Mouse (Mus musculus) liver, embryonic 14.5 days (tissue): ENCODE data around the gene Ccdc30. TPM values are rescaled to one million over a fixed set of nuclear protein-coding genes. Genes with fewer than 3 reads are reported as not detected.

Experiments used
- ATAC-seq: fragments of 200-750 bp; cut with Nextera tagmentation; 2 replicates; pipeline ENCODE4 v1.8.0; 2017; ENCODE audit warnings: moderate number of reproducible peaks, mild to moderate bottlenecking, moderate library complexity; ENCODE audit not compliant: insufficient read depth
- DNase-seq, 3 experiments: peaks; one replicate each; pipeline ENCODE4 v3.0.0-alpha.2; 2012 to 2013; ENCODE audit warnings: low read depth in 3 of 3, low spot score in 3 of 3
- H3K27ac ChIP-seq: fragments of 300-500 bp; sonication (generic); 2 replicates; pipeline ENCODE4 v1.5.1; 2014; ENCODE audit warnings: moderate library complexity, mild to moderate bottlenecking, control low read depth, inconsistent platforms
- H3K27me3 ChIP-seq: fragments of 300-500 bp; sonication (generic); 2 replicates; pipeline ENCODE4 v1.6.1; 2014; ENCODE audit warnings: mild to moderate bottlenecking, low read length, moderate library complexity; ENCODE audit not compliant: control insufficient read depth, insufficient read depth
- H3K36me3 ChIP-seq: fragments of 300-500 bp; sonication (generic); replicated peaks from 2 replicates; pipeline ENCODE4 v1.6.1; 2014; ENCODE audit warnings: low read depth; ENCODE audit not compliant: control insufficient read depth, insufficient read depth
- H3K4me1 ChIP-seq, 2 experiments: fragments of 200-500 bp in 1 of 2; fragments of 300-500 bp in 1 of 2; sonication (generic) in 1 of 2; replicated peaks; 2 replicates each; pipeline ENCODE4 v1.6.1; 2012 to 2014; ENCODE audit warnings: antibody characterized with exemption in 1 of 2, inconsistent platforms in 1 of 2, low read length in 1 of 2; ENCODE audit not compliant: control insufficient read depth in 2 of 2, insufficient read depth in 2 of 2
- H3K4me2 ChIP-seq: fragments of 300-500 bp; sonication (generic); 2 replicates; pipeline ENCODE4 v1.6.1; 2014; ENCODE audit warnings: low read depth, mild to moderate bottlenecking, control low read depth, moderate library complexity
- H3K4me3 ChIP-seq, 2 experiments: fragments of 200-500 bp in 1 of 2; fragments of 300-500 bp in 1 of 2; sonication (generic) in 1 of 2; 2 replicates each; pipeline ENCODE4 v1.5.1; 2012 to 2014; ENCODE audit warnings: low read depth in 2 of 2, low read length in 2 of 2, mild to moderate bottlenecking in 2 of 2, control low read depth in 1 of 2, inconsistent platforms in 1 of 2, moderate library complexity in 1 of 2; ENCODE audit not compliant: insufficient read depth in 1 of 2
- H3K9ac ChIP-seq: fragments of 300-500 bp; sonication (generic); replicated peaks from 2 replicates; pipeline ENCODE4 v1.6.1; 2014; ENCODE audit warnings: mild to moderate bottlenecking, control low read depth, moderate library complexity
- H3K9me3 ChIP-seq: fragments of 300-500 bp; sonication (generic); 2 replicates; pipeline ENCODE4 v1.6.1; 2016; ENCODE audit warnings: low read length, mixed read lengths; ENCODE audit not compliant: control insufficient read depth
- CTCF ChIP-seq: IDR thresholded peaks from 2 replicates; pipeline ENCODE4 v1.5.1; 2016; ENCODE audit warnings: antibody characterized with exemption, low read depth, control low read depth
- EP300 ChIP-seq: IDR thresholded peaks from 2 replicates; pipeline ENCODE4 v1.6.1; 2016; ENCODE audit warnings: antibody characterized with exemption, low read depth
- WGBS: fragments of 180-500 bp; shearing (Covaris S2); extraction: QIAGEN DNeasy Blood & Tissue Kit; methylation state at CpG from one replicate; pipeline ENCODE4 v1.1.7; 2014; ENCODE audit not compliant: insufficient replicate concordance; 5-methylcytosine and 5-hydroxymethylcytosine counted together
- polyA plus RNA-seq, 2 experiments: library from polyadenylated mRNA; depleted of rRNA in 1 of 2; stranded (reverse) in 1 of 2; unstranded in 1 of 2; fragments of >200 nt; fragmentation: Nextera tagmentation in 1 of 2; extraction: Ambion mirVana in 1 of 2; gene quantifications; 2 replicates each; pipeline versions ENCODE4 v1.2.1 to v1.2.3; 2012 to 2014

Gene Ccdc30
- polyA plus RNA-seq, 2 experiments, result 0.41 to 1.2 TPM

- WGBS, result 58% methylated on average over 2 of the region's 2 CpGs
- no peak for ATAC-seq
Observed at GRCm38 (mm10) chr4:119275726-119276125, 139.6 kb downstream of the Ccdc30 start.

DNA sequence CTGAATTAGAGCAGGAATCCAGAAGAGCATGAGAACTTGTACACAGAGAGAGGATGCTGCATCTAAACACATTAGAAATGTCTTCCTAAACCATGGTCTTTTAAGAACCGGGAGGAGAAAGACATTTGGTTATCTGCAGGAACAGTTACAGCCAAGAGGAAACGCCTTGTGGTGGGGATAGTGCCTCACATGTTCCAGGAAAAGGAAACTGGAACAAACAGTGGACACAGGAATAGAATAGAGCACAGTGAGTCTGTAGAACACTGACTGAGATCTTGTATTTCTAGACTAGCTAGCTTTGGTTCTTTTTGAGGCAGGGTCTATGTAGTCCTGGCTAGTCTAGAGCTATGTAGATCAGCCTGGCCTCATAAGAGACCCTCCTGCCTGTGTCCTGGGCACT is 140.1 kb downstream of the Ccdc30 start:
- Histone ChIP-seq H3K9me3 (no peaks in the 10 kb centered on the region), H3K36me3 (peaks cover 64% of the 10 kb centered on the region), H3K27ac (peak overlapping the region; percentile 35), H3K4me2 (no peak overlapping the region), H3K4me3 (no peak overlapping the region), H3K4me1 (peaks cover 0 to 7% of the 10 kb centered on the region in 2 experiments; a peak in 2 of 4 replicates), H3K9ac (no peak overlapping the region), H3K27me3 (no peaks in the 10 kb centered on the region)
- TF ChIP-seq CTCF (no peak), EP300 (no peak)
- DNase-seq (no peak), ATAC-seq (no peak)
- 17% methylated on average over 2 of the region's 2 CpGs for WGBS

More at GRCm38 (mm10) chr4:119275726-119276125, 139.6 kb downstream of the Ccdc30 start:
- Histone ChIP-seq H3K9me3 (no peaks in the 10 kb centered on the region), H3K27ac (no peak overlapping the region), H3K9ac (no peak overlapping the region), H3K4me1 (peaks cover 0 to 6% of the 10 kb centered on the region in 2 experiments; a peak in 2 of 4 replicates), H3K27me3 (no peaks in the 10 kb centered on the region), H3K4me2 (no peak overlapping the region), H3K4me3 (no peak overlapping the region), H3K36me3 (peaks cover 65% of the 10 kb centered on the region)
- no peak for DNase-seq
- TF ChIP-seq EP300, result no peak
- no peak for TF ChIP-seq CTCF

DNA sequence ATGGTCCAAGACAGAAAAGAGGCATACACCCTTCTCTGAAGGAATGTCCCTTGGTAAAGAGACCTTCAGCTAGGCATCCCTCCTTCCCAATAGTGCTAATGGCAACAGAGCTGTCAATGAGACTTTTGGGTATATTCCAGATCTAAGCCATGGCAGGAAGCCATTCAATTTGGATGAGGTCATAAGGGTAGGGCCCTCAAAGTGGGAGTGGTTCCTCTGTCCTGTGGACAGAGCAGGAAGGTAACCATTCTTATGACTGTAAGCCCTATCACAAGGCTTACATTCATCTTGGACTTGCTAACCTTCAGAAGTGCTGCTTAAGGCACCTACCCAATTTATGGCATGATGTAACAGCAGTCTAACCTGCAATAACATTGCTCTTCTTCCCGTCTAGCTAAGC is 140.7 kb downstream of the Ccdc30 start:
- Histone ChIP-seq H3K4me2 (no peak overlapping the region), H3K27me3 (no peaks in the 10 kb centered on the region), H3K36me3 (peaks cover 58% of the 10 kb centered on the region), H3K9me3 (no peaks in the 10 kb centered on the region), H3K27ac (no peak overlapping the region), H3K4me1 (peaks cover 0 to 7% of the 10 kb centered on the region in 2 experiments; a peak in 2 of 4 replicates), H3K4me3 (no peak overlapping the region), H3K9ac (no peak overlapping the region)
- TF ChIP-seq CTCF (no peak), EP300 (no peak)
- DNase-seq, result no peak
- peak; percentile 25; the same call in 1 of the 2 replicates for ATAC-seq
- WGBS, result 76% methylated on average over 1 of the region's 1 CpGs

Other genes starting within 250 kb of the Ccdc30 start
- gene Zfp691, start 241.3 kb downstream of the Ccdc30 start, polyA plus RNA-seq (2012; rRNA removed), result 2.6 and 3.3 TPM in 2 replicates
- gene Zfp691, start 241.3 kb downstream of the Ccdc30 start, polyA plus RNA-seq (2014; fragmentation: Nextera tagmentation; extraction: Ambion mirVana), result 1.5 and 2.3 TPM in 2 replicates
- 158 and 191 TPM in 2 replicates for gene Ermap, start 225.5 kb downstream of the Ccdc30 start, polyA plus RNA-seq (2012; rRNA removed)
- 300 and 349 TPM in 2 replicates for gene Ermap, start 225.5 kb downstream of the Ccdc30 start, polyA plus RNA-seq (2014; fragmentation: Nextera tagmentation; extraction: Ambion mirVana)
- gene Svbp, start 220.2 kb downstream of the Ccdc30 start, polyA plus RNA-seq (2012; rRNA removed), result 38.5 and 51.2 TPM in 2 replicates
- 116 and 123 TPM in 2 replicates for gene Svbp, start 220.2 kb downstream of the Ccdc30 start, polyA plus RNA-seq (2014; fragmentation: Nextera tagmentation; extraction: Ambion mirVana)
- 0.05 TPM in 1 of 2 replicates, not detected in the other for gene Tmem269, start 197.3 kb downstream of the Ccdc30 start, polyA plus RNA-seq (2012; rRNA removed)
- not detected in 2 replicates for gene Tmem269, start 197.3 kb downstream of the Ccdc30 start, polyA plus RNA-seq (2014; fragmentation: Nextera tagmentation; extraction: Ambion mirVana)
- 2.2 and 3.1 TPM in 2 replicates for gene AU022252, start 182.8 kb downstream of the Ccdc30 start, polyA plus RNA-seq (2012; rRNA removed)
- 12.7 and 12.8 TPM in 2 replicates for gene AU022252, start 182.8 kb downstream of the Ccdc30 start, polyA plus RNA-seq (2014; fragmentation: Nextera tagmentation; extraction: Ambion mirVana)
- gene P3h1, start 182.6 kb downstream of the Ccdc30 start, polyA plus RNA-seq (2012; rRNA removed), result 7.5 and 9.1 TPM in 2 replicates
- 7.5 and 7.9 TPM in 2 replicates for gene P3h1, start 182.6 kb downstream of the Ccdc30 start, polyA plus RNA-seq (2014; fragmentation: Nextera tagmentation; extraction: Ambion mirVana)
- not detected in 2 replicates for gene Cldn19, start 160.1 kb downstream of the Ccdc30 start, polyA plus RNA-seq (2012; rRNA removed)
- not detected in 2 replicates for gene Cldn19, start 160.1 kb downstream of the Ccdc30 start, polyA plus RNA-seq (2014; fragmentation: Nextera tagmentation; extraction: Ambion mirVana)
- gene Ybx1, start 120.9 kb downstream of the Ccdc30 start, polyA plus RNA-seq (2012; rRNA removed), result 135 and 250 TPM in 2 replicates
- gene Ybx1, start 120.9 kb downstream of the Ccdc30 start, polyA plus RNA-seq (2014; fragmentation: Nextera tagmentation; extraction: Ambion mirVana), result 297 and 335 TPM in 2 replicates
- 42.3 and 52.2 TPM in 2 replicates for gene Ppih, start 95.0 kb downstream of the Ccdc30 start, polyA plus RNA-seq (2012; rRNA removed)
- 76.0 and 80.8 TPM in 2 replicates for gene Ppih, start 95.0 kb downstream of the Ccdc30 start, polyA plus RNA-seq (2014; fragmentation: Nextera tagmentation; extraction: Ambion mirVana)
- 5.0 and 6.5 TPM in 2 replicates for gene Ppcs, start 6.9 kb upstream of the Ccdc30 start, polyA plus RNA-seq (2012; rRNA removed)
- gene Ppcs, start 6.9 kb upstream of the Ccdc30 start, polyA plus RNA-seq (2014; fragmentation: Nextera tagmentation; extraction: Ambion mirVana), result 14.4 and 15.5 TPM in 2 replicates
- gene Zmynd12, start 7.3 kb upstream of the Ccdc30 start, polyA plus RNA-seq (2012; rRNA removed), result 0.04 and 0.06 TPM in 2 replicates
- 0.15 TPM in 2 replicates for gene Zmynd12, start 7.3 kb upstream of the Ccdc30 start, polyA plus RNA-seq (2014; fragmentation: Nextera tagmentation; extraction: Ambion mirVana)
- gene Rimkla, start 77.1 kb upstream of the Ccdc30 start, polyA plus RNA-seq (2012; rRNA removed), result 0.01 and 0.02 TPM in 2 replicates
- gene Rimkla, start 77.1 kb upstream of the Ccdc30 start, polyA plus RNA-seq (2014; fragmentation: Nextera tagmentation; extraction: Ambion mirVana), result not detected in 2 replicates
- gene Foxj3, start 121.5 kb upstream of the Ccdc30 start, polyA plus RNA-seq (2012; rRNA removed), result 4.1 and 4.7 TPM in 2 replicates
- gene Foxj3, start 121.5 kb upstream of the Ccdc30 start, polyA plus RNA-seq (2014; fragmentation: Nextera tagmentation; extraction: Ambion mirVana), result 4.5 and 5.6 TPM in 2 replicates
- gene Frg2f1, start 124.0 kb upstream of the Ccdc30 start, polyA plus RNA-seq (2012; rRNA removed), result 1.1 and 1.3 TPM in 2 replicates
- 0.39 and 0.53 TPM in 2 replicates for gene Frg2f1, start 124.0 kb upstream of the Ccdc30 start, polyA plus RNA-seq (2014; fragmentation: Nextera tagmentation; extraction: Ambion mirVana)
- 0.14 TPM in 1 of 2 replicates, not detected in the other for gene Guca2a, start 222.2 kb upstream of the Ccdc30 start, polyA plus RNA-seq (2012; rRNA removed)
- not detected in 2 replicates for gene Guca2a, start 222.2 kb upstream of the Ccdc30 start, polyA plus RNA-seq (2014; fragmentation: Nextera tagmentation; extraction: Ambion mirVana)
- 0.12 and 0.64 TPM in 2 replicates for gene Guca2b, start 243.4 kb upstream of the Ccdc30 start, polyA plus RNA-seq (2012; rRNA removed)
- not detected in 2 replicates for gene Guca2b, start 243.4 kb upstream of the Ccdc30 start, polyA plus RNA-seq (2014; fragmentation: Nextera tagmentation; extraction: Ambion mirVana)